ENCODE assay signal across 15 mouse cellular contexts in the genomic region with DNA sequence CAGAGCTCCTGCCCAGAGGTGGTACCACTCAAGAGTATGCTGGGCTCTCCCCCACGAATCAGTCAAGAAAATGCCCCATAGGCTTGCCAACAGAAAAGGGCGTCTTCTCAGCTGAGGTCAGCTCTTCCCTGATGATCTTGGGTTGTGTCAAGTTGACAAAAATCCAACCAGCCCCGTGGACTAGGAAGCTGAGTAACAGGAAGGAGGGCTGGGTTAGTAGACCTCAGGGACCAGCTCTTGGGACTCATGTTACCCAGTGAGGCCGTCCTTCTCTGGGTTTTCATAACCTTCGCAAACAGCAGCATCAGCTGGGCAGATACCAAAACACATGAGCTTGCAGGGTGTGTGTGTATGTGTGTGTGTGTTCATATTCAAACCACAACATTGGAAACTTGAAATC.
"Had no signal": no experiment of that assay in that cellular context is flagged by ENCODE, and none has a peak within 500 bp of the region (broad histone marks: within the 10 kb centered on the region; RNA-seq: fewer than 3 reads in every experiment).

No protein-coding gene starts in this region.

- H3K4me2 ChIP-seq: liver, embryonic 11.5 days; liver, embryonic 15.5 days; midbrain, embryonic 13.5 days; neural tube, embryonic 15.5 days had no signal

- H3K27me3 ChIP-seq: liver, embryonic 15.5 days; midbrain, embryonic 13.5 days; neural tube, embryonic 15.5 days had no signal

- H3K4me3 ChIP-seq: left cerebral cortex, adult 2 months; limb, embryonic 10.5 days; liver, embryonic 15.5 days; midbrain, embryonic 13.5 days; myocyte; neural tube, embryonic 15.5 days had no signal

- DNase-seq: lung, adult 2 months; lung, postnatal 36 days; right cerebral cortex, adult 18-20 months; right cerebral cortex, postnatal 25 days; thymus, adult 2 months; thymus, postnatal 25 days had no signal

- H3K9me3 ChIP-seq: limb, embryonic 10.5 days; liver, embryonic 15.5 days; midbrain, embryonic 13.5 days; neural tube, embryonic 15.5 days had no signal

- ATAC-seq: lung, postnatal 0 days; midbrain, embryonic 13.5 days had no signal

- H3K27ac ChIP-seq: left cerebral cortex, adult 2 months; limb, embryonic 10.5 days; liver, embryonic 15.5 days; midbrain, embryonic 13.5 days; neural tube, embryonic 15.5 days; stomach, postnatal 0 days had no signal

- H3K4me1 ChIP-seq: limb, embryonic 10.5 days; liver, embryonic 15.5 days; midbrain, embryonic 13.5 days had no signal

- H3K36me3 ChIP-seq: limb, embryonic 10.5 days; liver, embryonic 15.5 days; midbrain, embryonic 13.5 days; neural tube, embryonic 15.5 days had no signal

- H3K9ac ChIP-seq: liver, embryonic 15.5 days; midbrain, embryonic 13.5 days; neural tube, embryonic 15.5 days had no signal
